ENCODE assay signal across 13 mouse cellular contexts in the genomic region with DNA sequence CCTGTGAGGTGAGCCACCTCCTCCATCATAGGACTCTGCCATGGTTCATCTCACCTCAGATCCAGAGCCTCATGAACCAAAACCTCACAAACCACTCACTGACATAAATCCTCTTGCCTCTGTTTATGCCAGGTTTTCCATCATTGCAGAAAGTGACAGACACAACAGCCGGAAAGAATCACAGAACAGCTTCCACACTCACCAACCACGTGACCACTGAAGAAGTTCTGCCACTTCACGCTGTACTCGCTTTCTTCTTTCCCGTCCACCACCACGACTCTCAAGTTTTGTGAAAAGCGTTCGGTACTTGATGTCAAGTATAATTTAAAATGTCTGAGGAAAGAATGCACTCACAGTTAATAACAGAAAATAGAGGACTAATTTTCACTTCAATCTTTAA.
"Had no signal": no experiment of that assay in that cellular context is flagged by ENCODE, and none has a peak within 500 bp of the region (broad histone marks: within the 10 kb centered on the region; RNA-seq: fewer than 3 reads in every experiment).

No protein-coding gene starts in this region.

- H3K4me2 ChIP-seq: liver, embryonic 12.5 days; midbrain, embryonic 12.5 days; neural tube, embryonic 13.5 days; neural tube, embryonic 15.5 days had no signal

- H3K27me3 ChIP-seq: liver, embryonic 12.5 days; midbrain, embryonic 12.5 days; neural tube, embryonic 13.5 days; neural tube, embryonic 15.5 days had no signal

- H3K4me1 ChIP-seq: liver, embryonic 12.5 days; midbrain, embryonic 12.5 days; neural tube, embryonic 13.5 days; neural tube, embryonic 15.5 days had no signal

- H3K9ac ChIP-seq: liver, embryonic 12.5 days; liver, embryonic 14.5 days; midbrain, embryonic 12.5 days; neural tube, embryonic 13.5 days; neural tube, embryonic 15.5 days had no signal

- DNase-seq: midbrain, embryonic 14.5 days; right cerebral cortex, postnatal 14 days; thymus, adult 18-20 months; thymus, postnatal 14 days; thymus, postnatal 36 days had no signal

- H3K9me3 ChIP-seq: neural tube, embryonic 13.5 days; neural tube, embryonic 15.5 days had no signal

- H3K27ac ChIP-seq: liver, embryonic 12.5 days; liver, embryonic 14.5 days; midbrain, embryonic 10.5 days; midbrain, embryonic 12.5 days; neural tube, embryonic 13.5 days; neural tube, embryonic 15.5 days had no signal

- H3K4me3 ChIP-seq: liver, embryonic 12.5 days; midbrain, embryonic 10.5 days; midbrain, embryonic 12.5 days; myocyte; neural tube, embryonic 13.5 days; neural tube, embryonic 15.5 days had no signal

- ATAC-seq: liver, embryonic 12.5 days; midbrain, embryonic 16.5 days had no signal
